Mouse (Mus musculus) heart, adult 11 months (tissue): ENCODE measurements around the gene Lamc1.

Experiments
- DNase-seq: peaks from one replicate; pipeline ENCODE4 v3.0.0; 2022

The Lamc1 gene

DNA sequence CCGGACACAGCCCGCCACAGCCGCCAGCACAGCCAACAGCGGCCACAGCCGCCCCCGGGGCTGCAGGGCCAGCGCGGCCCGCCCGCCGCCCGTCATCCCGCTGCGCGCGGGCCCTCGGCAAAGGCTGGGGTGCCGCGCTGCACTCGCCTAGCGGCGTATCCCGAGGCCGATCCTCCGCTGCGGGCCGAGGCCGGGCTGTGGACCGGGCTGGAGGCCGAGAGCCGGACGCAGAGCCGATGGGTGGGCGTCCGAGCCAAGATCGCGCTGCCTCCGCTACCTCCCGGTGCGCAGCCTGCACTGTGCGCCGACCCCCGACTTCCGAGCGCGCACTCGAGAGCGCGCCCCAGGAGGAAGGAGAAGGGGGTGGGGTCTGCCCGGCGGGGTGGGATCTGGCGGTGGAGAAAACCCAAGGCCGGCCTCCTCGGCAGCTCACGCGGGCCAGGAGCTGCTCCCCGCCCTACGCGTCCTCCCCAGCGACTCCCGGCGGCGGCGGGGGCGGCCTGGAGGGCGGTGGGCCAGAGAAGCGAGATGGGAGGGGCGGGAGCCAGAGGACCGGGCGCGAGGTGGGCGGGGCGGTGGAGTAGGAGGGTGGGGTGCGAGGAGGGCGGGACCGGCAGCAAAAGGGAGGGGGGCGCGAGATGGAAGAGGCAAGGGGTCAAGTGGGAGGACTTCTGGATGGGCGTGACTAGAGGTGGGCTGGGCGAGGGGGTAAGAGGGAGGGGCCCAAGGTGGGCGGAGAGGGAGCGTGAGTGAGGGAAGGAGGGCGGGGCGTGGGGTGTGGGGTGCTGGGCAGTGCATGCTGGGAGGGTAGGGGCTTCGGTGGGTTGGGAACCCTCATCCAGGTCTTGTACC is at the start of gene Lamc1:
Gene Lamc1, minus strand, starts transcription at position 343 of the 852 bp plus-strand sequence.
- DNase-seq, result peak; percentile 100

DNA sequence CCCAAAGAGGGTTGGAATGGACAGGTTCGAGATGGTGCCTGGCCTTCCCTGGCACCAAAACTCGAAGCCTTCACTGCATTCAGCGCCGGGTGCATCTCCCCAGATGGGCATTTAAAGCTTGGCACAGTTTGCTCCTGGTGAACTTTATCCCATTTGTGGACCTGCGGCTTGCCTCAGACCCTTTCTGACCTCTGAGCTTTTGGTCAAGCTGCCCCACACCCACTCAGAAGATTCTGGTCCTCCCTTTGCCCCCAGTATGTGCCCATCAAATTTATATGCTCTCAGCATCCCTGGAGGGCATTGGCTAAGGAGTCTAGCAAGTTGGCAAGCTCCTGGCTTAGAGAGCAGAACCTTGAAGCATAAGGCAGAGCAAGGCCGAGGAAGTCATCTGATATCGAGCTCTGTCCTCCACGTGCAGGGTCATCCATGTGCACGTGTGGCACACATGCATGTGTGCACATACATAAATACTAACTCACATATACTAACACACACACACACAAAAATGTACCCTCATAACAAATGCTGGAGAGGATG is 48.2 kb upstream of the Lamc1 start:
- peak; percentile 61 for DNase-seq

DNA sequence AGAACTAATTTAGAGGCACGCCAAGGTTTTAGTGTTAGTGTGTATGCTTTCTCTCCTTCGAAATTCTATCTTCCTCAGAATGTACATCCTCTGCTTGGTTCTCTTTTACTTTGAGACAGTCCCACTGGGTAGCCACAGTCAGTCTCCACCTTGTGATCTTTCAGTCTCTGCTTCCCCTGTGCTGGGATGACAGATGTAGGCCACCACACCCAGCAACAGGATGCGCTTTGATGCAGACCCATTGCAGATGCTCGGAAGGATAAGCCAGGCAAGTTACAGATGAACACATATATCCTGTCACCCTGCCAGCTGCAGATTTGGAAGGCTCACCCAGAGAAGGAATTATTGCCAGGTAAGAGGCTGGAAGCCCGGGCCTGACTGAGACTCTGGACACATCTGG is 47.2 kb upstream of the Lamc1 start:
- peak; percentile 74 for DNase-seq

DNA sequence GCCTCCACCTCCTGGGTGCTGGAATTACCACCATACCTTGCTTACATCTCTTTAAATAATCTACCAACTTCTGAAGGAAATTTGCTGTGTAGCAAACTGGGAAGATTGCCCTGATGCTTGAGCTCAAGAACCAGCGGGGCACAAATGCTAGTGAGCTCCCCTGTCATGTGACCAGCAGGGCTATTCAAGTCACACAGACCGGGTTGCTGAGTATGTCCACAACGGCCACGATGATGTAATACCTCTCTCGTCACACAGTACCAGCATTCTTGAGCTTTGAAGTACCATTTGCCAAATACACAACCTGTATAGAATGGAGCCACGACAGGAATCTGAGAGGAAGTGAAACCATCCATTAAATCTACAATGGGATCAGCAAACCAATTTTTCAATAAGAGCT is 46.0 kb upstream of the Lamc1 start:
- DNase-seq, result peak; percentile 81

DNA sequence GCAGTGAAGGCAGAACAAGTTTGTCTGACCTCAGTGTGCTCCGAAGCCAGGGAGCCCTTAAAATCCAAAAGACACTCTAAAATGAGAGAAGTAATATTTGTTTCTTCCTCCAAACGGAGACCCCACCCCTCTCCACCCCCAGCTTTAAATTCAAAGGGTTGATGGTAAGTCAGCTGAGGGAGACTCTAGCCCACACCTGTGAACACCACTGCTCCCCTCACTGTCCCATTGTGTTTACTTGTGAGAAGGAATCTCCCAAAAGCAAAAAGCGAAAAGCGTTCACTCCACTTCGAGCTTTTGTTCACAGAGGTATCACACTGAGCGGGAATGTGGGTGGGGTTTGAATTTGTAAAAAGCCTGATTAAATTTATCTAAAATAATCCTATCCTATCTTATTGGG is 43.9 kb upstream of the Lamc1 start:
- DNase-seq, result peak; percentile 79

DNA sequence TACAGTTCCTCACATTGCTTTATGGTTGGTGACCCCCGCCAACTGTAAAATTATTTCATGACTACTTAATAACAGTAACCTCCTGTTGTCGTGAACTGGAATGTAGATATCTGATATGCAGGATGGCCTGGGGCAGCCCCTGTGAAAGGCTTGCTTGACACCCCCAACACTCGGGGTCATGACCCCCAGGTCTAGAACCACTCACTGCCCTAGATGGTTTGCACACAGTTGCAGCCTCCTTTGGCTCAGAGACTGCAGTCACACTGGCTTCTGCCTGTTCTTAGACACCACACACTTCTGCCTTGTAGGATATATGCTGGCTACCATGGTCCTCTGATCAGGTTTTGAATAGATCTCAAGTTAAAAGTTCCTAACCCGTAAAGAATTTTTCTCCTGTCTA is 41.5 kb upstream of the Lamc1 start:
- DNase-seq, result peak; percentile 83

DNA sequence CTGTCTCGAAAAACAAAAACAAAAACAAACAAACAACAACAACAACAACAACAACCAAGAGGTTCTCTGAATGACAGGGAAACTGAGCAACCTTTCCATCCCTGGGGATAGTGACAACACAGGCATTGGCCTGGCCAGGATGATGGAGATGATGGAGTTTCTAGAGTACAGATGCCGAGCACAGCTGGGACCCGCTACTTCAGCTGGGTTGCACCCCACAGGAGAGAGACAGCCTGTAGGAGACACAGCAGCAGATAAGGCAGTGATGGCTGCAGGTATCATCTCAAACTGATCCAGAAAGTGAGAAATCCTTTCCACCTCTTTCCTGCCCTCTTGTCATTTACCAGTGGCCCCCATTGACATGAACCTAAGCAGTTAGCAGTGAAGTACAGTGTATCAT is 39.3 kb upstream of the Lamc1 start:
- DNase-seq, result peak; percentile 62

DNA sequence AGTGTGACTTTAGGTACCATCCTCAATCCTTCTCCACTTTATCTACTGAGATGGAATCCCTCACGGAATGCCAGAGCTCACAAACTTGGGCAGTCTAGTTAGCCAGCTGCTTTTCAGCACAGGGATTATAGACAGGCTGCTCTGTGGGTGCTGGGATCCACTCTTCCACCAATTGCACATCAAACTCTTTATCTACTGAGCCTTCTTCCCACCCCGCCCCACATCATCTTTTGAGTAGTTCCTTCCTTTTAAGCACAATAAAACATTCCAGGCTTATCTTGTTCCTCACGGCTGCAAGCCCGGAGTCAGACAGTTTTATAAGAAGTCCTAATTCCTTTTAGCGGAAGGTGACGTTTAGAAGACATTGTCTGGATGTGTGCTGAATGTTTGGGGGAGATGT is 36.4 kb upstream of the Lamc1 start:
- peak; percentile 92 for DNase-seq

DNA sequence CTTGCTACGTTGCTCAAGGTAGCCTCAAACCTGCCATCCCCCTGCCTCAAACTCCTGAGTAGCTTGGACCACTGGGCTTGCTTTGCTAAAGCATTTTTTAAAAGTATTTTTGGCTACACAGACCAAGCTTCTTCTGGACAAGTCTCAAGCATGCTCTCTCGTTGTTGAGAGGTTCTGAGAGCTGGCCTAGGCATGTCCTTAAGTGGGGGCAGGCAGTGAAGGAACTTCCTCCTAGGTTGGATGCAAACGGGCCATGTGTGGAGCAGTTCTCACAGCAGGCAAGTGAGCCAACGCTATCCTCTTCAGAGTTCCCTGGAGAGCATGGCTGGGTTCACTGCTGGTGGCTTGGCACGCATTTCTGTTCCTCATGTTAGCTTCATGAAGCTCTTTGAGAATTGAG is 34.5 kb upstream of the Lamc1 start:
- peak; percentile 88 for DNase-seq

DNA sequence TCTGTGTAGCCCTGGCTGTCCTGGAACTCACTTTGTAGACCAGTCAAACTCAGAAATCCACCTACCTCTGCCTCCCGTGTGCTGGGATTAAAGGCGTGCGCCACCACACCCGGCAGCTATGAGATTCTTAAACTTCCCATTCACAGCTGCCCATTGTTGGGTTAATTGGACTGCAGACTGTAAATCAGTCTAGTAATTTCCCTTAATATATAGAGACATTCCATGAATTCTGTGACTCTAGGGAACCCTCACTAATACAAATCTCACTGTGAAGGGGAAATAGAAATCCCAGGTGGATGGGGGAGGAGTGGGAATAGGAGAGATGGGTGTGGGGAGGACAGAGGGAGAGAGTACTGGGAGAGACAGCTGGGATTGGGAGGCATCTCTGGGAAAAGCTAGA is 29.3 kb upstream of the Lamc1 start:
- DNase-seq, result peak; percentile 12

DNA sequence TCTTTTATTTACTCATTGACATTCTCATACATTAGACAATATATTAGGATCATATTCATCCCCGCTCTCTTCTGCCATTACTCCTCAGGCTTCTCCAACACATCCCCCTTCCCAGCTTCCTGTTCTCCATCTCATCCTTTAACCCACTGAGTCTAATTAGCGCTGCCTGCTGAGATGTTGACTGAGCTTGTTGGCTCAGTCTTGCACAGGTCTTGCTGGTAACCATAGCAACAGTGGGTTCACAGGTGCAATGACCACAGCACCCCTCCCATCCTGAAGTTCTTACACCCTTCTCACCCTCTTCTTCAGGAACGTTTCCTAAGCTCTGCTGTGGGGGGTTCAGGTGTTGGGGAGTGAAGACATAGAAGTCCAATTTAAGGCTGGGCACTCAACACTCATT is 28.0 kb upstream of the Lamc1 start:
- DNase-seq, result peak; percentile 73

DNA sequence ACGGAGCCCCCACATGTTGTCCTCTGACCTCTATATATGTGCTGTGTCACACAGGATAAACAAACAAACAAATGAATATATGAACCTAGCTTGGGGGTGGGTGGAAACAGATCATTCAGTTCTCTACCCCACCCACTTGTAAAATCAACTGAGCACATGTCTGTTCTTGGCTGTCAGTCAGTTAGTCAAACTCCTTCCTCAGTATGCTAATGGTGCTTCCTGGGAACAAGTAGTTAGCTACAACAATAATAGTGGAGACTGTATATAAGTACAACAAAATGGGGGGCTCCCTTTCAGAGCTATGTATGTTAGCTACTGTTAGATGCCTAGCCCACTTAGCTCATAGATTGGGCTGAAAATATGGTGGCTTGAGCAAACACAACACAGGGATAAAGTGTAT is 24.6 kb upstream of the Lamc1 start:
- peak; percentile 79 for DNase-seq

DNA sequence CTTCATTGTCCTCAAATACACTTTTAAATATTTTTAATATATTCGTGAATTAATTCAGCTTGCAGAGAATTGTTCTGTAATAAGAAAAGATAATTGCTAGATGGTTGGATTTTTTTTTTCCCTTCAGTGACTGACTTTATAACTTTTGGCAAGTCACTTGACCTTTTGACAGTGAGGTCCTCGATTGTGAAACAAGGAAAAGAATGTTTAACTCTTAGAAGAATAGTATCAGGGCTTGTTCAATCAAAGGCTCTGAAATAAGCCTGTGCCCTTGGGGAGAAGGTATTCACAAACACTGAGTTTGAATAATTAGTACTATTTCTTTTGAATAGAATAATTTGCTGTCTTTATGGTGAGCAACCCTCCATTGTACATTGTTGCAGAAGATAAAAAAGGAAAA is 21.9 kb upstream of the Lamc1 start:
- DNase-seq, result peak; percentile 36

DNA sequence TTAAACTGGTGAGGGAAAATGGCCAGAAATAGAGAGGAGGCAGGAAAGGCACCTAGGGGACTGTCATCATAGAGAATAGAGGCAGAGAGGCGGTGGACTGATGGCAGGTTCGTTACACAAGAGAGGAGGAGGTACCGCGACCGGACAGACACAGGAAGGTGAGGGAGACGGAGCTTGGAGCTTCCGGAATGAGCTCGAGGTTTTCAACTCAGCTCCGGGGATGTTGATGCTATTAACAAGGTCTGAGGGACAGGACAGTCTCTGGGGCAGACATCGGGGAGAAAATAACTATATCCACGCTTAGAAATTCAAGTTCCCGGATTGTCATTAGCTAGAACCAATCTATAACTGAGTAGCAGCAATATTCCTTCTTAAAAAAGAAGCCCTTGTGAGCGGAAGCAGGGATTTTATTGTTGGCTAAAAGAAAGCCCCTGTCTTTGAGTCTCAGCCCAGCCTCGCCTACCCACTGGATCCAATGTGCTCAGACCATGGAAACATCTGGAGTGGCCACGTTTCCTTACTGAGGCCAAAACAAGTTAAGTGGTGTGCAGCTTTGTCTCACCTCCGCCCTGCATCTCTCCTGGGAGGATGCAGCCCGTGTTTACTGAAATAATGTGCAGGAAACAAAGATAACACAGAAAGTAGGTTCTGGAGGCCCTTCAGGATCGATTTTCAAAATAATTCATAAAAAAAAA is 21.3 kb upstream of the Lamc1 start:
- DNase-seq, result peak; percentile 99

DNA sequence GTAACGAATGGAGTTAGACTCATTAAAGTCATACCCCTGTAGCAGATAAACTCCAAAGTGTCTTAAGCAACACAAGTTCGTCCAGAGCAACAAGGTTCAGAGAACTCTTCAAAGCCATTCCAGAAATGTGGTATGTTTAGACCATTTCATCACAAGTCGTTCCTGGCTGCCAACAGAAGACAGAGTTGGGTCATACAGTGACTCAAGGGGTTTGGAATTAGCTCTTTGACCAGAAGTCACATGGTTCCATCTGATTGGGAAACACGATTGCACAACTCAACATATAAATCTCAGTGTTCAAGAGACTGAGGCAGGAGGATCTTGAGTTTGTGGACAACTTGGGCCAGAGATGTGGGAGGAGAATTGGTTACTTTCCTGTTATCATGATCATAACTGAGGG is 18.4 kb upstream of the Lamc1 start:
- peak; percentile 93 for DNase-seq

DNA sequence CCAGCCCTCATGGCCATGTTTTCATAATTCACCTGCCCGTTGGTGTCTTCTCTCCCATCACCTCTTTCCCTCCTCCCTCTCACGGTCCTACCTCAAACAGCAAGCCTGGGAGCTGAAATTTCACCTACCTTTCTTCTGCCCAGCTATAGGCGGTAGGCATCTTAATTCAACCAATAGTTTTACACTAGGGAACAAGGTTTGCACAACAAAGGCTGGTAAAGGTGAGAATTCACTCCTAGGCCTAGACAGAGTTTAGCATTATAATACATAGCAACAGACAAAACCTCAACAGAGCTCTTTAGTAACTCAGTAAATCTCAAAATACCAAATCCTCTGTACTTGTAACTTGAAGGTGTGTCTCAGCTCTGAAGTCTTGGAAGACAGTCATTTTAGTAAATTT is 15.1 kb upstream of the Lamc1 start:
- DNase-seq, result peak; percentile 79

DNA sequence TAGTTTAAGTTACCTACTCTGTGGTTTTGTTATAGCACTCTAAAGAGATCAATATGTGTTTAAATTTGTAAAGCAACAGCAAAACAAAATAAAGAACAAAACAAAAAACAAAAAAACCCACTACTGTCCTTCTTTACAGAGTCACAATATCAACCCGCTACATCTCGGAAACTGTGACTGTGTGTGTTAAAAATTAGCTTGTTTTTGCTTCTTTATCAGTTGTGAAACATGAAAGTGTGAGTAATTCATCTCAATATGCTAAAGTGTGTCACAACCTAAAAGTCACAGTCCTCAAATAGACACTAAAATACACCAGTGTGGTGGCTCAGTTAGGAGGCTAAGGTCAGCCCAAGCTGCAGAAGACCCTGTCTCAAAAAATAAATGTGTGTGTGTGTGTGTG is 14.5 kb upstream of the Lamc1 start:
- DNase-seq, result no peak

DNA sequence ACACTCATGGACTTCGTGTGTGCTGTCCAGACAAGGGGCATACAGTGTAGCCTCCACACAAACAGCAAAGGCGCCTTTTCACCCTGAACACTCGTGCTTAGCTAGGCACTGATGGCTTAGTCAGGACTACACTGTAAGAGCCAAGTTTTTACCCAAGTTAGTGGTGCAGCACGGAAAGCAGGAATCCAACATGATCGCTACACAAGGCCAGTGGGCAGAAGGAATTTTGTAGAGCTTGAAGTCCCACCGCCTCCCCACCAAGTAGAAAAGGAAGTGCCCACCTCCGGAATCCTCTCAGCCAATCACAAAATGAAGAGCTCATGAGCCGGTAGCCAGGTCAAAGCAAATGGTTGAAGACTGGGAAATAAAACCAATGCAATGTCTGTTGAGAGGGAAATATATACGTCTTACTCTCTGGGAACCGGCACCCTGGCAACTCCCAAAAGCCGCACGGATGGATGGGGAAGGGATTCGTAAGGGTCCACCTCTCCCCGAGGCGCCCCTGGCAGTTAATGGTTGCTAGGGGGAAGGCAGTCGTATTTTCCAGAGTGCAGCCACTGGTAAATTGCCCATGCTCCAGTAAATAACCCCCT is 13.2 kb upstream of the Lamc1 start:
- DNase-seq, result peak; percentile 80

DNA sequence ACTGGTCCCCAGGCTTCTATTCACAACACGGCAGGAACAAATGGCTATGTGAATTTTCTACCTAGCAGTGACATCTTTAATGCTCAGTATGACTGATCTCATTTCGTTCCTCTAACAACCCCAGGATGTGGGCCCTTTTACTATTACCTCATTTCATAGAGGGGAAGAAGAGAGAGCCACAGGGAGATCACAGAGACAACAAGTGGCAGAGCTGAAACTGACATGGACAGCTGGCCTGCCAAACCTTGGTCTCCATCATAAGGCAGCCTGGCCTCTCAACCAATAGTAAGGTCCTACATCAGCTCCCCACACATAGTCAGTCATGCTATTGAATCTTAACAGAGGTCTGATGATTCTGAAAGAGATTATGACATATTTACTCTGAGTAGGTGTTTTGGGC is 12.4 kb upstream of the Lamc1 start:
- peak; percentile 34 for DNase-seq

DNA sequence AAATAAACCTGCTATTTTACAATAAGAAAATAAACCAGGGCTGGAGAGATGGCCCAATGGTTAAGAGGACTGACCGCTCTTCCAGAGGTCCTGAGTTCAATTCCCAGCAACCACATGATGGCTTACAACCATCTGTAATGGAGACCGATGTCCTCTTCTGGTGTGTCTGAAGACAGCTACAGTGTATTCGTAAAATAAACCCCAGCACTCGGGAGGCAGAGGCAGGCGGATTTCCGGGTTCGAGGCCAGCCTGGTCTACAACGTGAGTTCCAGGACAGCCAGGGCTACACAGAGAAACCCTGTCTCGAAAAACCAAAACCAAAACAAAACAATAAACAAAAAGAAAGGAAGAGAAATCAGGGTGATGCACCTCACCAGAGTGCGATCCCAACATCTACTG is 2.9 kb upstream of the Lamc1 start:
- peak; percentile 72 for DNase-seq

DNA sequence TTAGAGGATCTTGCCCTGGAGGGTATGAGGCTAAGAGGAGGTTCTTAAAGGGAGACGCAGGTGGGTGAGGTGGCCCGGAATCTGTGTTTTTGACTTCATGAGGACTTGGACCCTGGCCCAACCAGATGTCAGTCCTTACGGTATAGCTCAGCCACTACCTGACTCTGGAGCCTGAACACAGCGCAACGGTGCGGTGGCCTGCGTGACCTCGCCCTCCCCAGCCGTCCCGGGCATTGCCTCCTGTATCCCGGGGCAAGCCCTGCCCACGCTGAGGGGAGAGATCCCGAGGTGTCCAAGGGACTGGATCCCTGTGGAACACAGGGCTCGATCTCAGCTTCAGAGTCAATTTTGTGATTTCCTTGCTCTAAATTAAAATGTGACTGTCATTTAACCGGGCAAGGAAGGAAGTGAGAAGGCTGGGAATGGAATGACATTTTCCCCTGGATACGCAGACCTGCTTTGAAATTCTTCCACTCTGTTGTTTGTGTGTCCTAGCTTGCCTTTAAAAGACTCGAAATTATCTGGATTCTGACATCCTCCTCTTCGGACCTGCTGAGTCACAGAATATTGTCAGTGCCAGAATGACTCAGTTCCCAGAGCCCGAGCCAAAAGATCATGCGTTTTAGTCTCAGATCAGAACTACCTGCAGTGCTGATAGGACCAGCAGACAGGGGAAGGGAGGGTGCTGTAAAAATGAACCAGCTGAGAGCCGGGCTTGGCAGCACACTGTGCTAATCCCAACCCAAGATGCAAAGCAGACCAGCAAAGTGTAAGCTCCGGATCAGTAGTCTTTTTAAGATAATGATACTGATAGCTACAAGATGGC is 923 bp upstream of the Lamc1 start:
- peak; percentile 97 for DNase-seq

DNA sequence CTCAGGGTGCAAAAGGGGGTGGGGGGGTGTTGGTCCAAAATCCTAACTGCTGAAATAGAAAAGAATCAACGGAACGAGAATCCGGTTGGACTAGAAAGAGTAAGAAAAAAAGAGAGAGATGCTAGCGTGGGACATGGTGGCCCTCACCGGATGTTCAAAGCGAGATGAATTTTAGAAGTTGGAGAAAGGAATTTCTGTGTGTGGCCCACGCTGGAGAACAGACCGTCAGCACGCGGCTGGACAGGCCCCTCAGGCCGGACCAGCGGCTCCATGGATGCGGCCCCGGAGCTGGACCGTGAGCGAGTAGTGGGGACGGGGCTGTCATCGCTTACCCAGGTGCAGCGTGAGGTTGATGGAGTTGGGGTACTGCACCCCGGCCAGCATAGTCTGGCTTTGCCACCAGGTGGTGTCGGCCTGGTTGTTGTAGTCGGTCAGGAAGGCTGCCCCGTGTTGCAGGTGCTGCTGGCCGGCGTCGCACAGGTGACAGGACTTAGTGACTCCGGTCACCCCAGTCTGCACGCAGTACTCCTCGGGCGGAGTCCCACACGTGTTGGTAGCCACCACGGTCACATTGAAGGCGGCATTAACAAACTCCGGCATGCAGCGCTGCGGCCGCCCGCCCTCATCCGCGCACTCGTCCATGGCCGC is 666 bp downstream of the Lamc1 start:
- no peak for DNase-seq
